Mouse (Mus musculus): ENCODE results near the gene Eif5a2. TPM values are rescaled to one million over a fixed set of nuclear protein-coding genes. Genes with fewer than 3 reads are reported as not detected.

Eif5a2 gene
- total and polyA plus RNA-seq, 3 experiments: 6.1 to 7.3 TPM; not detected in 1

DNA sequence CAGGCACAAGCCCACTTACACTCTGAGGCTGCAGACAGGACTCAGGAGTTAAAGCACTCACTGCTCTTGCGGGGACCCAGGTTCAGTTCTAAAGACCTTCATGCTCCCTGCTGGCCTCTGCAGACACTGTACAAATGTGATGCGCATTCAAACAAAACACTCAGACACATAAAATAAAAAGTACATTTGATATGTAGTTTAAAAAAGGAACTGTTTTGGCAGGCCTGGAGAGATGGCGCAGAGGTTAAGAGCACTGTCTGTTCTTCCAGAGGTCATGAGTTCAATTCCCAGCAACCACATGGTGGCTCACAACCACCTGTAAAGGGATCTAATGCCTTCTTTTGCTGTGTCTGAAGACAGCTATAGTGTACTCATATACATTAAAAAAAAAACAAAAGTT is 32.9 kb upstream of the Eif5a2 start:
- H3K9me3 ChIP-seq (replicated peaks; ENCODE audit: insufficient read depth, low read length): no peaks in the 10 kb centered on the region
- H3K27me3 ChIP-seq (ENCODE audit: control insufficient read depth in 1 of 2, insufficient read depth in 2 of 2, low read length in 2 of 2): no peaks in the 10 kb centered on the region
- no peak overlapping the region for H3K4me3 ChIP-seq (ENCODE audit: control insufficient read depth in 1 of 2, insufficient read depth in 1 of 2, low read depth in 2 of 2, low read length in 2 of 2)
- H3K27ac ChIP-seq (ENCODE audit: control insufficient read depth, low read depth, low read length): no peak overlapping the region
- H3K79me2 ChIP-seq (ENCODE audit: control insufficient read depth, insufficient read depth, low read length, poor library complexity): no peaks in the 10 kb centered on the region
- TF ChIP-seq ZMIZ1 (IDR thresholded peaks at IDR 0.05; ENCODE audit: low read depth, low read length) (no peak), TBP (IDR thresholded peaks at IDR 0.05; ENCODE audit: low read depth, low read length) (peak; percentile 98), KAT2A (conservative IDR thresholded peaks at IDR 0.05; ENCODE audit: low read depth, low read length) (no peak), TAL1 (IDR thresholded peaks at IDR 0.05; ENCODE audit: low read length) (no peak), MAFK (IDR thresholded peaks at IDR 0.05; ENCODE audit: borderline replicate concordance, low read depth, low read length) (peak; percentile 62; the same call in 1 of the 2 replicates), TCF12 (IDR thresholded peaks at IDR 0.05; ENCODE audit: low read depth, low read length) (no peak), GABPA (IDR thresholded peaks at IDR 0.05; ENCODE audit: low read depth, low read length) (no peak)
- no peak overlapping the region for H3K9ac ChIP-seq (ENCODE audit: control insufficient read depth, low read depth, low read length, poor library complexity, severe bottlenecking)
- DNase-seq (ENCODE audit: low read depth, low spot score): peak; percentile 45
- H3K36me3 ChIP-seq (ENCODE audit: control insufficient read depth in 1 of 2, insufficient read depth in 2 of 2, low read length in 2 of 2): no peaks in the 10 kb centered on the region
- no peaks in the 10 kb centered on the region for H3K4me1 ChIP-seq (ENCODE audit: control insufficient read depth in 1 of 2, insufficient read depth in 2 of 2, low read length in 2 of 2)

DNA sequence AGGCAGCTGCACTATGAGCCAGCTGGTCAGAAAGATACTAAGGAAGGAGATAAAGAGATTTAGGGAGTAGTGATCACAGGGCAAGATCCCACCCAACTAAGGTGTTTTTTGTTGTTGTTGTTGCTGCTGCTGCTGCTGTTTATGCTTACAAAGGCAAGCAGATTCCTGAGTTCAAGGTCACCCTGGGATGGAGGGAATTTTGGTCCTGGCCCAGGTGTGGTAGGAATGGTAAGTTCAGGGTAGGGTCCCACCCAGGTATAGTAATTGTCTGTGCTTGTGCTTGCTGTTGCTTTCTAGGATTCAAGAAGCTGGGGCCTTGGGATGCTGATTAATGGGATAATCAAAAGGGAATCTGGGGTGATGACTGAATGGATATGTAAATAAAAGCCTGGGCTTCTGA is 32.1 kb upstream of the Eif5a2 start:
- Histone ChIP-seq H3K4me1 (ENCODE audit: control insufficient read depth in 1 of 2, insufficient read depth in 2 of 2, low read length in 2 of 2) (no peaks in the 10 kb centered on the region), H3K27me3 (ENCODE audit: control insufficient read depth in 1 of 2, insufficient read depth in 2 of 2, low read length in 2 of 2) (no peaks in the 10 kb centered on the region), H3K79me2 (ENCODE audit: control insufficient read depth, insufficient read depth, low read length, poor library complexity) (no peaks in the 10 kb centered on the region), H3K27ac (ENCODE audit: control insufficient read depth, low read depth, low read length) (no peak overlapping the region), H3K9ac (ENCODE audit: control insufficient read depth, low read depth, low read length, poor library complexity, severe bottlenecking) (no peak overlapping the region), H3K36me3 (ENCODE audit: control insufficient read depth in 1 of 2, insufficient read depth in 2 of 2, low read length in 2 of 2) (no peaks in the 10 kb centered on the region), H3K4me3 (ENCODE audit: control insufficient read depth in 1 of 2, insufficient read depth in 1 of 2, low read depth in 2 of 2, low read length in 2 of 2) (no peak overlapping the region), H3K9me3 (replicated peaks; ENCODE audit: insufficient read depth, low read length) (no peaks in the 10 kb centered on the region)
- TF ChIP-seq E2F4 (IDR thresholded peaks at IDR 0.05; ENCODE audit: borderline replicate concordance, low read depth, low read length) (no peak), CTCF (IDR thresholded peaks at IDR 0.05 in 2 of 3, conservative IDR thresholded peaks at IDR 0.05 in 1 of 3; ENCODE audit: control insufficient read depth in 1 of 3, insufficient read depth in 1 of 3, low read depth in 2 of 3, low read length in 3 of 3, poor library complexity in 1 of 3, severe bottlenecking in 1 of 3) (no peak), SIN3A (IDR thresholded peaks at IDR 0.05; ENCODE audit: low read length) (no peak), MXI1 (IDR thresholded peaks at IDR 0.05; ENCODE audit: low read depth, low read length) (no peak), BHLHE40 (IDR thresholded peaks at IDR 0.05; ENCODE audit: borderline replicate concordance, low read depth, low read length) (no peak), POLR2AphosphoS5 (IDR thresholded peaks at IDR 0.05; ENCODE audit: borderline replicate concordance, low read depth, low read length) (no peak), MYC (IDR thresholded peaks at IDR 0.05; ENCODE audit: low read depth, low read length) (no peak), MEF2A (IDR thresholded peaks at IDR 0.05; ENCODE audit: extremely low read depth, insufficient replicate concordance, low read depth, low read length, poor library complexity, severe bottlenecking) (no peak), USF2 (IDR thresholded peaks at IDR 0.05; ENCODE audit: borderline replicate concordance in 1 of 2, insufficient read depth in 1 of 2, low read depth in 1 of 2, low read length in 2 of 2) (no peak), TAL1 (IDR thresholded peaks at IDR 0.05; ENCODE audit: low read length) (no peak), RCOR1 (IDR thresholded peaks at IDR 0.05; ENCODE audit: low read depth, low read length) (no peak), JUND (IDR thresholded peaks at IDR 0.05; ENCODE audit: low read depth, low read length) (no peak), RAD21 (IDR thresholded peaks at IDR 0.05; ENCODE audit: low read depth, low read length) (no peak), POLR2AphosphoS2 (IDR thresholded peaks at IDR 0.05; ENCODE audit: low read length) (no peak), TCF12 (IDR thresholded peaks at IDR 0.05; ENCODE audit: low read depth, low read length) (no peak), ZC3H11A (IDR thresholded peaks at IDR 0.05; ENCODE audit: low read depth, low read length) (no peak), CHD1 (IDR thresholded peaks at IDR 0.05; ENCODE audit: low read depth, low read length) (no peak), TBP (IDR thresholded peaks at IDR 0.05; ENCODE audit: low read depth, low read length) (no peak), POLR2A (IDR thresholded peaks at IDR 0.05; ENCODE audit: control insufficient read depth in 1 of 2, insufficient read depth in 1 of 2, low read depth in 1 of 2, low read length in 2 of 2, poor library complexity in 1 of 2) (no peak)
- no peak for DNase-seq (ENCODE audit: low read depth, low spot score)
